Mouse (Mus musculus) urinary bladder, adult 18-20 months (tissue): ENCODE data around the gene Gm17657.
"Not testable (repeated sequence)": the region's sequence is repeated elsewhere in the genome, so short reads cannot be mapped to it uniquely, and the experiment has no call there.

ENCODE experiments used
- DNase-seq, 2 experiments: peaks; one replicate each; pipeline ENCODE4 v3.0.0; 2022; ENCODE audit warnings: low spot score in 2 of 2, mixed read lengths in 2 of 2

Gene Gm17657

GRCm38 (mm10) chr17:29545241-29545640 is 4.2 kb downstream of the Gm17657 start:
- no peak for DNase-seq

- DNase-seq = no peak
Observed at GRCm38 (mm10) chr17:29544064-29544463, 5.4 kb downstream of the Gm17657 start.

- no peak for DNase-seq
Observed at GRCm38 (mm10) chr17:29542831-29543690, 6.4 kb downstream of the Gm17657 start.

GRCm38 (mm10) chr17:29541419-29541818 is 8.0 kb downstream of the Gm17657 start:
- peak; percentile 24 to 68 for DNase-seq

- no peak for DNase-seq
Observed at GRCm38 (mm10) chr17:29540426-29540825, 9.0 kb downstream of the Gm17657 start.

GRCm38 (mm10) chr17:29533866-29534265 is 15.6 kb downstream of the Gm17657 start:
- DNase-seq = no peak

- no peak for DNase-seq
Observed at GRCm38 (mm10) chr17:29531757-29532384, 17.6 kb downstream of the Gm17657 start.

GRCm38 (mm10) chr17:29531278-29531677 is 18.2 kb downstream of the Gm17657 start:
- no peak for DNase-seq

GRCm38 (mm10) chr17:29530508-29530907 is 18.9 kb downstream of the Gm17657 start:
- no peak for DNase-seq

GRCm38 (mm10) chr17:29528568-29529187 is 20.8 kb downstream of the Gm17657 start:
- DNase-seq = no peak

- DNase-seq = no peak
Observed at GRCm38 (mm10) chr17:29525613-29526012, 23.8 kb downstream of the Gm17657 start.

- DNase-seq = no peak
Observed at GRCm38 (mm10) chr17:29519731-29520130, 29.7 kb downstream of the Gm17657 start.

- DNase-seq = not testable (repeated sequence)
Observed at GRCm38 (mm10) chr17:29518665-29519064, 30.8 kb downstream of the Gm17657 start.

GRCm38 (mm10) chr17:29514435-29514834 is 35.0 kb downstream of the Gm17657 start:
- peak; percentile 69 to 71 for DNase-seq

GRCm38 (mm10) chr17:29513044-29513730 is 36.3 kb downstream of the Gm17657 start:
- peak; percentile 65 to 67 for DNase-seq

GRCm38 (mm10) chr17:29510691-29511090 is 38.7 kb downstream of the Gm17657 start:
- no peak for DNase-seq

- no peak for DNase-seq
Observed at GRCm38 (mm10) chr17:29508927-29509608, 40.4 kb downstream of the Gm17657 start.

GRCm38 (mm10) chr17:29503700-29504099 is 45.7 kb downstream of the Gm17657 start:
- DNase-seq = no peak

GRCm38 (mm10) chr17:29502669-29503665 is 46.5 kb downstream of the Gm17657 start:
- no peak for DNase-seq

- DNase-seq = no peak
Observed at GRCm38 (mm10) chr17:29502005-29502668, 47.3 kb downstream of the Gm17657 start.
